Mouse (Mus musculus): ENCODE results near the gene Wdr41.

The Wdr41 gene

GRCm38 (mm10) chr13:94976219-94977186 is at the start of gene Wdr41:
Wdr41 (plus strand) TSS chr13:94976344.
- DNase-seq (ENCODE audit: low spot score) = peak; percentile 95

GRCm38 (mm10) chr13:94928086-94928485 is 48.1 kb upstream of the Wdr41 start:
- DNase-seq (ENCODE audit: low spot score) = no peak

- no peak for DNase-seq (ENCODE audit: low spot score)
Measured at GRCm38 (mm10) chr13:94938418-94938817, 37.7 kb upstream of the Wdr41 start.

DNA sequence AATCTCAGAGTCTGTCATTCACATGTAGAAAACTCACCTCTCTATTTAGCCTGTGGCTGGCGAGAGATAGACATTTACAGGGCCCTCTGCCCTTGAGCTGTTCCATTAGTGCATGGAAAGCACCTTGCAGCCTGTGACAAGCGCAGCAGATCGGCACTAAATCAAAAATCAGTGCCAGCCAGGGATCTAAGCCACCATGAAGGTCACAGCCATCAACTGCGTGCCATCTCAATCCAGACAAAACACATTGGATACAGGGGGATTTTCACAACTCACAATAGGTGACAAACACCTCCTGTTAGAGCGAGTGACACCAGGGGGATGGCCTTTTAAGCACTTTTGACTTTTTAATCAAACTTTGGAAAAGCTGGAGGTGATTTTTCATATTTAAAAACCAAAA is 36.0 kb upstream of the Wdr41 start:
- no peak for DNase-seq (ENCODE audit: low spot score)

GRCm38 (mm10) chr13:94941230-94941629 is 34.9 kb upstream of the Wdr41 start:
- peak; percentile 89 for DNase-seq (ENCODE audit: low spot score)

DNA sequence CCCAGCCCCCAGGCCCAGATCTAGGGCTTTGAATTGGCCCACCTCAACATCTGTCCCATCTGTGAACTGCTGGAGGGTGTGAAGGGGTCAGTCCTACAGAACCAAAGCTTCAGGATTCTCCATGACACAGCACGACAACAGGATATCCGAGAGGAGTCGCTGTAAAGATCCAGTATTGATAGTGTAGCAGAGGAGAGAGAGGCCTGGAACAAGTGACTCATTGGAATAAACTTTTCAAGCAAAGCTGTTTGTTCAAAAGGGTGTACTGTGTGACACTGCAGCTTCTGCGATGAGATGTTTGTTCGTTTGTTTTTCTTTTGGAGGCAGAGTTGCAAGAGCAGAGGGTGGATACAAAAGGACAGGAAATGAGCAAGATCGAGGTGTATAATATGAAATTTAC is 20.2 kb upstream of the Wdr41 start:
- DNase-seq (ENCODE audit: low spot score) = no peak

GRCm38 (mm10) chr13:94957965-94958364 is 18.2 kb upstream of the Wdr41 start:
- DNase-seq (ENCODE audit: low spot score) = peak; percentile 61

- DNase-seq (ENCODE audit: low spot score) = no peak
Measured at GRCm38 (mm10) chr13:94969992-94970553, 6.1 kb upstream of the Wdr41 start.

DNA sequence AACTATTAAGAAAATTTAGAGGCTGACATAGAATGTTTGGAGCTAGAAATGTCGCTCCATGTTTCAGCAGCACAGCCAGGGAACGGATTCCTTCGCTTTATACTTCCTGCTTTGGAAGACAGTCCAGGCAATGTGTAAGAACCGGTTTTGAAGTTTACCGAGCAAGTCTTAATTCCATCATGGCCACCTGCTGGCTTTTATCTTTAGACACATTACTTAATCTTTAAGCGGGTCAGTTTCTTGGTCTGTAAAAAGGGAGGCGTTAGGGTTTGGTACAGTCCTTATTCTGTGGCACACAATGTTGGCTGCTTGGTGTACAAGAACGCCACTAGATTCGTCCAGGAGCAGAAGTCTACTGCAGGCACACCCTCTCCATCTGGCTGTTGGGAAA is 321 bp upstream of the Wdr41 start:
- DNase-seq (ENCODE audit: low spot score) = no peak

DNA sequence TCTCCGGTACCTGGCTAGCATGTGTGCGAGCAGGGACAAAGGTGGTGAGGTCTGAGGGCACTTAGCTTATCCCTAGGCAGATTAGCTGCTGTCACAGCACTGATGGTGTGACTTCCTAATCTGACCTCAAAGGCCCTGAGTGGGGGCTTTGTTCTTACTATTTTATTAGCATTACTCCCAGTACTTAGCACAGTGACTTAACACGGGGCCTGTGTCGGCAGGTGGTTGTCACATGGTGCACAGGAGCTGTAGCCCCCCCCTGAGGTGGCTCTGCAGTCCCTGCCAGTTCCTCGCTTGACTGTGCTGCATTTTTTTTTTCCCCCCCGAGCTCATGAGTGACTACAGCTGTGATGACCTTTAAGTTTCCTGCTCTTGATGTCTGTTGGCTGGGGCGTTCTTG is 2.9 kb downstream of the Wdr41 start:
- DNase-seq (ENCODE audit: low spot score) = peak; percentile 32

- DNase-seq (ENCODE audit: low spot score) = no peak
Measured at GRCm38 (mm10) chr13:94990516-94990915, 14.4 kb downstream of the Wdr41 start.

DNA sequence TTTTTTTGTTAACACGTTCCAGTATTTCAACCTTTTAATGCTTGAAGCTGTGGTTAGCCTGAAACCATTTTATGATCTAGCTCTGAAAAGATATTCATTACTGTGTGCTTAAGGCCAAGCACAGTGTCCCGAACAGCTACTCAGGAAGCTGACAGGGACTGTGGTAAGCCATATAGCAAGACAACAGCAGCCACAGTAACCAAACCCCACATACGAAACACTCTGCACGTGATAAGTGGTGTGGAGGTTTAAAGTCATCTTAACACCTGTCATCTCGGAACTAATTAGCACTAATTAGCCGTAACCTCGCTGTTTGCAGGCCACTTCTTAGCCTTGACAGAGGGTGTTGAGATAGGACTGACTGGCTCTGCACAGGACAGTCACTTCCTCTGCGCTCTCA is 31.1 kb downstream of the Wdr41 start:
- no peak for DNase-seq (ENCODE audit: low spot score)

DNA sequence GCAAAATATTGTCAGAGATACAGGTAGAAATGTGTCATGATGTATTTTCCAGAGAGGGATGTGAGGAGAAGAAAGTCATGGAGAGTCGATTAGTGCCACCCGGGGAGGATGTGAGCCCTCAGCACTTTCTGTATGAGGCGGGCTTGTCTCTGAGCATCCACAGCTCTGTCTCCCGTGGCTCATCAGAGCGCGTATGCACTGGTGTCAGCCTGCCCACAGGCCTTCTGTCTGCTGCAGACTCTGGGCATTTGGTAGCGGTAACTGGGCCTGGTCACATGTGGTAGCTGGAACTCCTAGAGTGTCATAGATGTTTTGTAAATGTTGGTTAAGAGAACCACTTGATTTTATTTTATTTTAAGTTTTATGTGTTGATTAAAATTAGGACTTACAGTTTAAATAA is 33.1 kb downstream of the Wdr41 start:
- DNase-seq (ENCODE audit: low spot score) = no peak

GRCm38 (mm10) chr13:95011546-95012257 is 35.6 kb downstream of the Wdr41 start:
- no peak for DNase-seq (ENCODE audit: low spot score)

DNA sequence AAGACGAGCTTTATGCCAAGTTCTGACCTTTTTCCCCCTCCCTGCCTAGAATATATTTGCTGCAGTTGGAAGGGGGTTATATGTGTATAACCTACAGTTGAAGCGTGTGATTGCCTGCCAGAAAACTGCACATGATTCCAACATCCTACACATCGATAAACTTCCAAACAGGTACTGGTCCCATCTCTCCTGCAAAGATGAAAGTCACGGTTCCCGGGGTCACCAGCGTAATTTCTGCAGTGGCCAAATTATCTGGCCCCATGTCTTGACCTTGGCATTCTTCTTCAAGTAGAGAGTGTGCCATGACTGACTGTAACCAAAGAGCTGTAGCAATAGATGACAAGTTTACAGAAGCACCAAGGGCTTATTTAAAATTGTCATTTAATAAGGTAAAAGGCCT is 41.1 kb downstream of the Wdr41 start:
- DNase-seq (ENCODE audit: low spot score) = no peak

GRCm38 (mm10) chr13:95017916-95018315 is 41.8 kb downstream of the Wdr41 start:
- DNase-seq (ENCODE audit: low spot score) = peak; percentile 92

GRCm38 (mm10) chr13:95019345-95019744 is 43.2 kb downstream of the Wdr41 start:
- no peak for DNase-seq (ENCODE audit: low spot score)

DNA sequence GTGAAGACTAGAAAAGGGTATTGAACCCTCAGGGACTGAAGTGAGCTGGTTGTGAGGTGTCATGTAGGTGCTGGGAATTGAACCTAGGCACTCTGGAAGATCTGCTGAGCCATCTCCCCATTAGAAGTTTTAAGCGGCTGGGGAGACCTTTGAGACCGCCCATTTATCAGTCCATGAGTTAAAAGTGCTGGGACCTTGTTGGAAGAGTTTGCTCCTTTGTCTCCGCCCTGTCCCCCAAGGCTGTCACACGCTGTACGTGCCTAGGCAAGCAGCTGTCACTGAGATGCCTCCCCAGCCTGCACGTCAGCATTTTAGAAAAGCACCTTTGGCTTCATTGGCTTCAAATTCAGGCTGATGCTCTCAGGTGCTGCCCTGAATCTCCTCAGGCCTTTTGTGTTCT is 44.1 kb downstream of the Wdr41 start:
- no peak for DNase-seq (ENCODE audit: low spot score)

DNA sequence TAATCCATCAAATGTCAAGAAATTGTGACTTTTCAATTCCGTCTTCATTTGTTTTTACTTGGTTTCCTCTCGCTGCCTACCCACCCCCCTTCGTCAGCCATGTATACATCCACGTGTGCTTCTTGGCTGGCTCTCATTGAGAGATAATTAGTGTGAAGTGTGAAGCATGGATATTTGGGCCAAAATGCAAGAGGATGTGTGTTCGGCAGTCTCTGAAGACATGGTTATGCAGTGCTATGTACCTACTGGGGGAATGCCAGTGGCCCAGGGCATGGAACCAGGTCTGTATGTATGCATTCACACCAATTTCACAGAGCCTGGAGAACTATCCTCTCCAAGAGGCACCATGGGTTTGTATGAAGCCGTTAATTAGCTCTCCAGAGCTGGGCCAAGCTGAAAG is 54.7 kb downstream of the Wdr41 start:
- no peak for DNase-seq (ENCODE audit: low spot score)

- peak; percentile 8 for DNase-seq (ENCODE audit: low spot score)
Measured at GRCm38 (mm10) chr13:95032127-95032831, 56.1 kb downstream of the Wdr41 start.

- no peak for DNase-seq (ENCODE audit: low spot score)
Measured at GRCm38 (mm10) chr13:95032973-95033372, 56.8 kb downstream of the Wdr41 start.

GRCm38 (mm10) chr13:95034094-95034493 is 58.0 kb downstream of the Wdr41 start:
- DNase-seq (ENCODE audit: low spot score) = no peak

Measured in retina, embryonic 14.5 days (tissue).